In genomic region chr11:56767424-56767823, GRCm38 (mm10) we compare ENCODE assay signal across 17 mouse cellular contexts.
"Had no signal": no experiment of that assay in that cellular context is flagged by ENCODE, and none has a peak within 500 bp of the region (broad histone marks: within the 10 kb centered on the region; RNA-seq: fewer than 3 reads in every experiment).

No protein-coding gene starts in this region.

- H3K4me2 ChIP-seq: limb, embryonic 15.5 days; liver, embryonic 12.5 days; lung, embryonic 14.5 days; midbrain, embryonic 11.5 days; midbrain, embryonic 15.5 days; neural tube, embryonic 12.5 days; stomach, embryonic 15.5 days had no signal

- H3K27me3 ChIP-seq: limb, embryonic 15.5 days; liver, embryonic 12.5 days; megakaryocyte, embryonic 14.5 days; midbrain, embryonic 15.5 days; neural tube, embryonic 12.5 days; stomach, embryonic 15.5 days had no signal

- DNase-seq: kidney, adult 8-10 months; kidney, postnatal 36 days; lung, embryonic 14.5 days; lung, postnatal 10 days; lung, postnatal 4 days; thymus, postnatal 4 days had no signal

- H3K36me3 ChIP-seq: limb, embryonic 15.5 days; liver, embryonic 12.5 days; midbrain, embryonic 15.5 days; neural tube, embryonic 12.5 days; stomach, embryonic 15.5 days had no signal

- ATAC-seq: hindbrain, embryonic 16.5 days; inflammation-experienced regulatory T-cells, adult 6 months; intestine, postnatal 0 days; liver, embryonic 12.5 days; midbrain, embryonic 15.5 days had no signal

- H3K27ac ChIP-seq: kidney, postnatal 0 days; limb, embryonic 15.5 days; liver, embryonic 12.5 days; midbrain, embryonic 15.5 days; neural tube, embryonic 12.5 days; stomach, embryonic 15.5 days had no signal

- H3K9ac ChIP-seq: limb, embryonic 15.5 days; liver, embryonic 12.5 days; lung, embryonic 14.5 days; midbrain, embryonic 15.5 days; neural tube, embryonic 12.5 days; stomach, embryonic 15.5 days had no signal

- H3K4me1 ChIP-seq: limb, embryonic 15.5 days; liver, embryonic 12.5 days; megakaryocyte, embryonic 14.5 days; midbrain, embryonic 15.5 days; neural tube, embryonic 12.5 days; stomach, embryonic 15.5 days had no signal

- H3K4me3 ChIP-seq: limb, embryonic 15.5 days; liver, embryonic 12.5 days; megakaryocyte, embryonic 14.5 days; midbrain, embryonic 15.5 days; neural tube, embryonic 12.5 days; stomach, embryonic 15.5 days had no signal

- H3K9me3 ChIP-seq: limb, embryonic 15.5 days; liver, embryonic 12.5 days; midbrain, embryonic 15.5 days; neural tube, embryonic 12.5 days; stomach, embryonic 15.5 days had no signal
